Mouse (Mus musculus): ENCODE measurements around the gene Iqgap1.
"Not testable (repeated sequence)": the region's sequence is repeated elsewhere in the genome, so short reads cannot be mapped to it uniquely, and the experiment has no call there.

The Iqgap1 gene

GRCm38 (mm10) chr7:80843910-80844640, 18.3 kb upstream of the Iqgap1 start:
- DNase-seq (ENCODE audit: low read depth, low spot score) = no peak

GRCm38 (mm10) chr7:80843176-80843575, 17.4 kb upstream of the Iqgap1 start:
- no peak for DNase-seq (ENCODE audit: low read depth, low spot score)

GRCm38 (mm10) chr7:80842132-80842531, 16.4 kb upstream of the Iqgap1 start:
- DNase-seq (ENCODE audit: low read depth, low spot score) = no peak

- DNase-seq (ENCODE audit: low read depth, low spot score) = no peak
These were observed 15.2 kb upstream of the Iqgap1 start for GRCm38 (mm10) chr7:80840937-80841336.

- no peak for DNase-seq (ENCODE audit: low read depth, low spot score)
These were observed 14.5 kb upstream of the Iqgap1 start for GRCm38 (mm10) chr7:80840241-80840640.

- DNase-seq (ENCODE audit: low read depth, low spot score) = no peak
These were observed 14.0 kb upstream of the Iqgap1 start for GRCm38 (mm10) chr7:80839755-80840154.

GRCm38 (mm10) chr7:80838247-80838646, 12.5 kb upstream of the Iqgap1 start:
- DNase-seq (ENCODE audit: low read depth, low spot score) = no peak

GRCm38 (mm10) chr7:80837736-80838135, 12.0 kb upstream of the Iqgap1 start:
- DNase-seq (ENCODE audit: low read depth, low spot score) = no peak

- DNase-seq (ENCODE audit: low read depth, low spot score) = no peak
These were observed 10.3 kb upstream of the Iqgap1 start for GRCm38 (mm10) chr7:80835984-80836652.

- DNase-seq (ENCODE audit: low read depth, low spot score) = no peak
These were observed 8.1 kb upstream of the Iqgap1 start for GRCm38 (mm10) chr7:80833651-80834532.

GRCm38 (mm10) chr7:80832996-80833650, 7.3 kb upstream of the Iqgap1 start:
- not testable (repeated sequence) for DNase-seq (ENCODE audit: low read depth, low spot score)

- DNase-seq (ENCODE audit: low read depth, low spot score) = no peak
These were observed 6.4 kb upstream of the Iqgap1 start for GRCm38 (mm10) chr7:80832191-80832590.

GRCm38 (mm10) chr7:80830193-80830803, 4.5 kb upstream of the Iqgap1 start:
- no peak for DNase-seq (ENCODE audit: low read depth, low spot score)

- no peak for DNase-seq (ENCODE audit: low read depth, low spot score)
These were observed 2.5 kb upstream of the Iqgap1 start for GRCm38 (mm10) chr7:80828146-80828860.

GRCm38 (mm10) chr7:80823875-80824682, 1.7 kb downstream of the Iqgap1 start:
- DNase-seq (ENCODE audit: low read depth, low spot score) = no peak

GRCm38 (mm10) chr7:80823267-80823666, 2.5 kb downstream of the Iqgap1 start:
- no peak for DNase-seq (ENCODE audit: low read depth, low spot score)

- no peak for DNase-seq (ENCODE audit: low read depth, low spot score)
These were observed 4.9 kb downstream of the Iqgap1 start for GRCm38 (mm10) chr7:80820838-80821237.

- no peak for DNase-seq (ENCODE audit: low read depth, low spot score)
These were observed 9.1 kb downstream of the Iqgap1 start for GRCm38 (mm10) chr7:80816641-80817040.

- no peak for DNase-seq (ENCODE audit: low read depth, low spot score)
These were observed 12.4 kb downstream of the Iqgap1 start for GRCm38 (mm10) chr7:80813397-80813796.

GRCm38 (mm10) chr7:80806331-80806730, 19.4 kb downstream of the Iqgap1 start:
- peak; percentile 78 for DNase-seq (ENCODE audit: low read depth, low spot score)
